ENCODE assay signal across 8 mouse cellular contexts in the genomic region with DNA sequence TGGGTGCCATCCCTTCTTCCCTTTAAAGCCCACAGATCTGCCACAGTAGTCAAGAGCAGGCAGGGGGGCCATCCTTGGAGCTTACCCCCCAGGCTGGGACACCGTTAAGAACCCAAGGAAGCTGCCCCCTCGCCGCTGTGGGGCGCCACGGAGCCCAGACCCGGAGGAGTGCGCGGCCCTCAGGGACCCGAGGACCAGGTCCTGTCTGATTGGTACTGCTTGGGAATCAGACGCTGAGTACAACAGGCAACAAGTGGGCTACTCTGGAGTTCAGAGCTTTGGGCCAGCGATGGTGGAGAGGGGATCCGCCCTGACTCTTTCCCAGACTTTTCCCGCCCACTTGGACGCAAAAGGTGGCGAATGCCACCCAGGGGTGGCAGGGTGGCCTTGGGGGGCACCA. TPM values are rescaled to one million over a fixed set of nuclear protein-coding genes. Genes with fewer than 3 reads are reported as not detected.
DNase-seq lines count a peak whose midpoint lies in the region; ATAC-seq and TF ChIP-seq lines count a peak whose summit lies in the region.

No protein-coding gene starts in this region.

- H3K4me3 ChIP-seq in embryonic fibroblast, embryonic 13.5 days (ENCODE audit: insufficient read depth, low read length), result peak overlapping the region; percentile 98
- H3K4me3 ChIP-seq in hindbrain, embryonic 15.5 days, result peak overlapping the region; percentile 49

- ATAC-seq in hindbrain, embryonic 15.5 days (ENCODE audit: low FRiP score, low read depth), result peak; percentile 45; the same call in 1 of the 2 replicates

- H3K27me3 ChIP-seq in hindbrain, embryonic 15.5 days, result peaks cover 19% of the 10 kb centered on the region

- peak overlapping the region; percentile 94 for H3K4me2 ChIP-seq in hindbrain, embryonic 15.5 days

- H3K27ac ChIP-seq in embryonic fibroblast, embryonic 13.5 days (ENCODE audit: insufficient read depth, low read length), result 0 out of 2 replicates have a peak overlapping the region, but pooled peaks have one; percentile 19
- H3K27ac ChIP-seq in hindbrain, embryonic 15.5 days (replicated peaks), result no peak overlapping the region

- WGBS in hindbrain, embryonic 15.5 days, result 3% methylated on average over 15 of the region's 15 CpGs

- peaks cover 10% of the 10 kb centered on the region for H3K4me1 ChIP-seq in embryonic fibroblast, embryonic 13.5 days (ENCODE audit: control insufficient read depth, insufficient read depth, low read length)
- H3K4me1 ChIP-seq in hindbrain, embryonic 15.5 days (replicated peaks), result peaks cover 11% of the 10 kb centered on the region

- no peaks in the 10 kb centered on the region for H3K36me3 ChIP-seq in hindbrain, embryonic 15.5 days

- H3K9ac ChIP-seq in hindbrain, embryonic 15.5 days, result peak overlapping the region; percentile 40

- H3K9me3 ChIP-seq in hindbrain, embryonic 15.5 days, result no peaks in the 10 kb centered on the region

- TF ChIP-seq POLR2A in embryonic fibroblast, embryonic 13.5 days (IDR thresholded peaks at IDR 0.05; ENCODE audit: low read depth, low read length), result no peak

- 0 out of 2 replicates have a peak, but pooled peaks have one; percentile 17 for TF ChIP-seq CTCF in embryonic fibroblast, embryonic 13.5 days (IDR thresholded peaks at IDR 0.05; ENCODE audit: borderline replicate concordance, insufficient read depth, low read length)

- peak; percentile 20 for DNase-seq in right cerebral cortex, postnatal 4 days
- no peak for DNase-seq in right cerebral cortex, postnatal 36 days (ENCODE audit: low spot score in 2 of 2)
- DNase-seq in lung, postnatal 10 days, result peak; percentile 71
- peak; percentile 23 for DNase-seq in yolk sac, embryonic 10.5 days (ENCODE audit: low spot score)
- DNase-seq in cerebellum, postnatal 14 days, result no peak
- DNase-seq in right cerebral cortex, adult 2 months (ENCODE audit: low spot score in 2 of 2), result no peak

RNA-seq across cellular contexts. Expression of a gene that starts 0.5 kb away (rescaled TPM):
- polyA plus RNA-seq in embryonic fibroblast, embryonic 13.5 days (2011; ENCODE audit: insufficient read length, low read depth, missing spikeins), result 127 TPM in 2 replicates
- 18.3 and 18.8 TPM in 2 replicates for polyA plus RNA-seq in hindbrain, embryonic 15.5 days (2015; fragmentation: Nextera tagmentation; extraction: Ambion mirVana)

Comparison
In these comparisons a context has a peak if more than half of its experiments do, and no peak if none do; other contexts are left out.
1. DNase-seq: peak in right cerebral cortex, postnatal 4 days (single experiment), lung, postnatal 10 days (single experiment) and yolk sac, embryonic 10.5 days (single experiment); none in right cerebral cortex, postnatal 36 days (0 of 2), cerebellum, postnatal 14 days (0 of 2) and right cerebral cortex, adult 2 months (0 of 2).